12 mouse cellular contexts compared by ENCODE assay signal in the genomic region with DNA sequence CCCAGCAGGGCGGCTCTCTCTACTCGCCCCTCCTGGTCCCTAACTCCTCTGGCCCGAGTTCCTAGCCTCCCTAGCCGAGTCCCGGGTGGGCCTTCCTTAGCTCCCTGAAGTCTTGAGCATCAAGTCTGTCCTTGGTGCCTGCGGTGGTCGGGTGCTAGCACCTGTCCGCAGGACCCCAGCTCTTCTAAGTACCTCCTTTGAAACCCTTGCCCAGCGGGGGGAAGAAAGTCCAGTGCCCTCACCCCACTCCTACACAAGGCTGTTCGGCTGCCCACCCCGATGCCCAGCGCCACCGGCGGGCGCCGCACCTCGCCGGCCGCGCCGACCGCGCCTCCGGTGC. TPM values are rescaled to one million over a fixed set of nuclear protein-coding genes. Genes with fewer than 3 reads are reported as not detected.
DNase-seq lines count a peak whose midpoint lies in the region; ATAC-seq and TF ChIP-seq lines count a peak whose summit lies in the region.
"Had no signal": no experiment of that assay in that cellular context is flagged by ENCODE, and none has a peak within 500 bp of the region (broad histone marks: within the 10 kb centered on the region; RNA-seq: fewer than 3 reads in every experiment).

No protein-coding gene starts in this region.

- intact Hi-C loops in gastrocnemius, adult 2 months (cut with DNase I), result no loop called here

- peak overlapping the region; percentile 41; the same call in 1 of the 2 replicates for H3K4me2 ChIP-seq in liver, embryonic 13.5 days
- H3K4me2 ChIP-seq in stomach, postnatal 0 days (replicated peaks; ENCODE audit: low read depth), result peak overlapping the region; percentile 53

- no peak overlapping the region for H3K27ac ChIP-seq in gastrocnemius, adult 2 months
- no peak overlapping the region for H3K27ac ChIP-seq in liver, embryonic 13.5 days
- no peak overlapping the region for H3K27ac ChIP-seq in stomach, postnatal 0 days (replicated peaks)

- no peak for TF ChIP-seq CTCF in gastrocnemius, adult 2 months (IDR thresholded peaks at IDR 0.05)
- TF ChIP-seq CTCF in stomach, postnatal 0 days (IDR thresholded peaks at IDR 0.05; ENCODE audit: low read depth), result no peak

- ATAC-seq in liver, embryonic 13.5 days (ENCODE audit: low read depth), result no peak
- ATAC-seq in stomach, postnatal 0 days (ENCODE audit: low FRiP score, low TSS enrichment), result no peak

- H3K4me1 ChIP-seq in liver, embryonic 13.5 days (replicated peaks), result no peaks in the 10 kb centered on the region; the same call in 1 of the 2 replicates
- 0 out of 2 replicates have a peak, but pooled peaks cover 3% of the 10 kb centered on the region for H3K4me1 ChIP-seq in stomach, postnatal 0 days (replicated peaks; ENCODE audit: control insufficient read depth, insufficient read depth)

- no peaks in the 10 kb centered on the region for H3K36me3 ChIP-seq in liver, embryonic 13.5 days
- H3K36me3 ChIP-seq in stomach, postnatal 0 days (ENCODE audit: control insufficient read depth, insufficient read depth, low read length), result no peaks in the 10 kb centered on the region

- peak overlapping the region; percentile 48; the same call in 1 of the 2 replicates for H3K4me3 ChIP-seq in gastrocnemius, adult 2 months
- H3K4me3 ChIP-seq in liver, embryonic 13.5 days (replicated peaks), result peak overlapping the region; percentile 22; the same call in 1 of the 2 replicates
- H3K4me3 ChIP-seq in stomach, postnatal 0 days (ENCODE audit: low read depth, low read length), result peak overlapping the region; percentile 26

- no peaks in the 10 kb centered on the region for H3K9me3 ChIP-seq in liver, embryonic 13.5 days (replicated peaks)
- H3K9me3 ChIP-seq in stomach, postnatal 0 days (ENCODE audit: control insufficient read depth, low read length), result no peaks in the 10 kb centered on the region

- H3K9ac ChIP-seq in liver, embryonic 13.5 days, result no peak overlapping the region
- H3K9ac ChIP-seq in stomach, postnatal 0 days (ENCODE audit: low read length), result no peak overlapping the region

- TF ChIP-seq EP300 in stomach, postnatal 0 days (optimal IDR thresholded peaks at IDR 0.05), result no peak

- 1% methylated on average over 24 of the region's 24 CpGs for WGBS in liver, embryonic 13.5 days (ENCODE audit: insufficient replicate concordance)
- under 1% methylated on average over 24 of the region's 24 CpGs for WGBS in stomach, postnatal 0 days

- no peak for DNase-seq in gastrocnemius, adult 2 months
- no peak for DNase-seq in gastrocnemius, adult 8-10 months (ENCODE audit: low spot score in 2 of 2)
- peak; percentile 14 for DNase-seq in retina, embryonic 14.5 days (ENCODE audit: low spot score)
- DNase-seq in retina, postnatal 1 day, result no peak
- DNase-seq in liver, embryonic 13.5 days, result no peak
- no peak for DNase-seq in stomach, postnatal 0 days (ENCODE audit: low spot score)
- no peak for DNase-seq in urinary bladder, postnatal 25 days (ENCODE audit: low spot score)
- DNase-seq in cerebellum, adult 8-10 months, result no peak
- DNase-seq: cerebellum, adult 11 months; left cerebral cortex, postnatal 4 days; thymus, postnatal 36 days had no signal

- H3K27me3 ChIP-seq in liver, embryonic 13.5 days, result peaks cover 99% of the 10 kb centered on the region
- peaks cover 21% of the 10 kb centered on the region for H3K27me3 ChIP-seq in stomach, postnatal 0 days (ENCODE audit: control insufficient read depth, insufficient read depth, low read length)

RNA-seq across cellular contexts. Expression of a gene that starts 2.4 kb away (rescaled TPM):
- total RNA-seq in gastrocnemius, adult 2 months (2021), result not detected
- not detected for total RNA-seq in gastrocnemius, adult 8-10 months (2022)
- polyA plus RNA-seq in liver, embryonic 13.5 days (2015; fragmentation: Nextera tagmentation; extraction: Ambion mirVana), result not detected in 2 replicates
- polyA plus RNA-seq in stomach, postnatal 0 days (2015; fragmentation: Nextera tagmentation; extraction: Ambion mirVana), result not detected in 2 replicates
- total RNA-seq: gastrocnemius, adult 18-20 months had no signal
